Mouse (Mus musculus) liver, adult 2 months (tissue): ENCODE measurements around the gene Pard6b.

Source experiments
- CTCF ChIP-seq: fragments of 200-500 bp; IDR thresholded peaks from 2 replicates; pipeline ENCODE4 v1.5.1; 2011; ENCODE audit warnings: low read depth, low read length, control low read depth
- POLR2A ChIP-seq: fragments of 200-500 bp; IDR thresholded peaks from 2 replicates; pipeline ENCODE4 v1.6.1; 2011; ENCODE audit warnings: low read length, control low read depth; ENCODE audit not compliant: insufficient read depth; ENCODE audit errors: extremely low read depth

GRCm38 (mm10) chr2:168096487-168096886, 15.7 kb downstream of the Pard6b start:
- no peak for TF ChIP-seq CTCF
- no peak for TF ChIP-seq POLR2A
